Mouse (Mus musculus): ENCODE results near the gene Olfr1438-ps1. TPM values are rescaled to one million over a fixed set of nuclear protein-coding genes. Genes with fewer than 3 reads are reported as not detected.
"Not testable (repeated sequence)": the region's sequence is repeated elsewhere in the genome, so short reads cannot be mapped to it uniquely, and the experiment has no call there.

Gene Olfr1438-ps1
- polyA plus RNA-seq (2012) = not detected in 2 replicates

DNA sequence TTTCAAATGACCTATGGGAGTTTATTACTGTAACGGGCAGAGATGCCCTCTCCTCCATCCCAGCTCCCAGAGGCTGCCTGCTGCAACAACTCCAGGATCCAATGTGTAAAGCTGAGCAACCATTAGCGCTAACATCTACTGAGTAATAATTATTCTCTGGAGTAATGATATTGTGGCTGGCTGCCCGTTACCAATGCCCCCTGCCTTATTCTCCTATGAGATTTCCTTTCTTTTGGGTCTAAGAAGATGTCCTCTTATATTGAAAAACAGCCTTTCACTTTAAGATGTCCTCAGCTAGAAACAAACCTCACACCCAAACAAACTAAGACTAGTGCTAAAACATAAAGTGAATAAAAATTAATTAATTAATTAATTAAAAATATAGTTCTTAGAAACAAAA lies at the start of gene Olfr1438-ps1:
Gene Olfr1438-ps1, minus strand, starts transcription at position 101 of the 400 bp plus-strand sequence.
- H3K9me3 ChIP-seq (ENCODE audit: control insufficient read depth, low read length) = no peaks in the 10 kb centered on the region
- TF ChIP-seq GATA1 (IDR thresholded peaks at IDR 0.05; ENCODE audit: low read length) (no peak), TAL1 (IDR thresholded peaks at IDR 0.05; ENCODE audit: low read length) (no peak)
- no peaks in the 10 kb centered on the region for H3K27me3 ChIP-seq (ENCODE audit: control insufficient read depth)
- H3K4me1 ChIP-seq (ENCODE audit: control insufficient read depth) = no peaks in the 10 kb centered on the region
- no peak within 1 kb of the TSS for H3K4me3 ChIP-seq (replicated peaks)
- no peaks in the 10 kb centered on the region for H3K36me3 ChIP-seq (ENCODE audit: control insufficient read depth)

DNA sequence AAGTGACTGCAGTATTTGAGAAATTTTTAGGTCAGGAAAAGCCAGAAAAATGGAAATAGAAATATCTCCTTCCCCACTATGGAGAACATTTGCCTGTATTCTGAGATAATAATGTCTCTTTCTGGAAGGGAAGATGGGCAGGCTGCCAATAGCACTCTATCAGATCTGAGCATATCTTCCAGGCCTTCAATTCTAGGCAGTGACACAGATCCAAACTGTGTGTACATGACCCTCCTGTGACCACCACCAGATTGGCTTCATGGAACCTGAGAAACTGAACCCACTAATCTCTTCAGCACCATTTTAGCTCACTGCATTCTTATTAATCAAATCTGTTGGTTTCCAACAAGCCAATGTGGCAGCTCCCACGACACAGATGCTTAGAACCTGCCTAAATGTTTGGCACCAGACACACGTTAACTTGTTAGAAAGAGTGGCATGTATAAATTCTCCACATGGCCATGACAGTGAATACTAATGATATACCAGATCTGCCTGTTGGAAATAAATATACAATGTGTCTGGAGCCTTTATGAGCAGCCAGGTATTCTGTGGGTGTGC lies 38.8 kb upstream of the Olfr1438-ps1 start:
- H3K4me3 ChIP-seq (replicated peaks) = no peak overlapping the region
- no peaks in the 10 kb centered on the region for H3K36me3 ChIP-seq (ENCODE audit: control insufficient read depth)
- no peaks in the 10 kb centered on the region for H3K9me3 ChIP-seq (ENCODE audit: control insufficient read depth, low read length)
- TF ChIP-seq TAL1 (IDR thresholded peaks at IDR 0.05; ENCODE audit: low read length) = no peak
- no peak for TF ChIP-seq GATA1 (IDR thresholded peaks at IDR 0.05; ENCODE audit: low read length)
- no peaks in the 10 kb centered on the region for H3K27me3 ChIP-seq (ENCODE audit: control insufficient read depth)
- no peaks in the 10 kb centered on the region for H3K4me1 ChIP-seq (ENCODE audit: control insufficient read depth)

DNA sequence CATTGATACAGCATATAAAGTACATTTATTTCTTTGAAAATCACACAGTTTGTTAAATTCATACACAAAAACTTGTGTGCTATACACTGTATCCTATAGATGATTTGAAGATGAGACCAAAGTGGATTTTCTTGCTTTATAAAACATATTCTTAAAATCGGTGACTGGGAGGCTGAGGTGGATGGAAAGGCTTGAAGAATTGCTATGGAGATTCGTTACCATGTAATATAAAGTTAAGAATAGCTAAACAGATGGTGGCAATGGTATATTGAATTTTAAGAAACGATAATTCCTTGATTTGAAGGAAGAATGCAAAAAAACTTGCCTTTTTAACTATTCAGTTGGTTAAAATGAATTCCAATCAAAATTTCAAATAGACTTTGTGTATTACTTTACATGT lies 37.3 kb upstream of the Olfr1438-ps1 start:
- TF ChIP-seq TAL1 (IDR thresholded peaks at IDR 0.05; ENCODE audit: low read length) (no peak), GATA1 (IDR thresholded peaks at IDR 0.05; ENCODE audit: low read length) (no peak)

DNA sequence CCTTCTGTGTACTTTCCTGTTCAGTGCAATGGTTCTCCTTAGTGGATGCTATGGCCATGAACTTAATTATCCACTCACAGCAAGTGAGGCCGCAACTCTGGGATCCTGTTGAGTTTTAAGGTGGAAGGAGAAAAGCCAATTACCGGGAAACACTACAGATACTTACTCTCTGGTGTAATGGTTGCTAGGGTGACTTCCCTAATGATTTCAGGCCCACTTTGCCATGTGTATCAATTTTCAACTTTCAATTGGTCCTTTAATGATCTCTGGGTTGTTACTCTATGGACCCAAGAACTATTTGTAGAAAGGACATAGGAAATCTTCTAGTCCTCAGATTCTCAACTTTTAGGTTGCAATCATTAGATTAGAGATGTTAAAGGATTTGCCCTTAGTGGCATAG lies 10.7 kb downstream of the Olfr1438-ps1 start, which contains the start of gene Olfr1437:
Gene Olfr1437, minus strand, starts transcription at position 101 of the 400 bp plus-strand sequence.
- Histone ChIP-seq H3K36me3 (ENCODE audit: control insufficient read depth) (no peaks in the 10 kb centered on the region), H3K4me3 (replicated peaks) (no peak within 1 kb of the TSS), H3K4me1 (ENCODE audit: control insufficient read depth) (no peaks in the 10 kb centered on the region), H3K9me3 (ENCODE audit: control insufficient read depth, low read length) (no peaks in the 10 kb centered on the region), H3K27me3 (ENCODE audit: control insufficient read depth) (no peaks in the 10 kb centered on the region)
- TF ChIP-seq GATA1 (IDR thresholded peaks at IDR 0.05; ENCODE audit: low read length) = no peak
- TF ChIP-seq TAL1 (IDR thresholded peaks at IDR 0.05; ENCODE audit: low read length) = no peak

More for the DNA sequence above, 37.3 kb upstream of the Olfr1438-ps1 start:
- Histone ChIP-seq H3K9me3 (ENCODE audit: control insufficient read depth, low read length) (no peaks in the 10 kb centered on the region), H3K4me3 (replicated peaks) (no peak overlapping the region), H3K27me3 (ENCODE audit: control insufficient read depth) (no peaks in the 10 kb centered on the region), H3K36me3 (ENCODE audit: control insufficient read depth) (no peaks in the 10 kb centered on the region), H3K4me1 (ENCODE audit: control insufficient read depth) (no peaks in the 10 kb centered on the region)

DNA sequence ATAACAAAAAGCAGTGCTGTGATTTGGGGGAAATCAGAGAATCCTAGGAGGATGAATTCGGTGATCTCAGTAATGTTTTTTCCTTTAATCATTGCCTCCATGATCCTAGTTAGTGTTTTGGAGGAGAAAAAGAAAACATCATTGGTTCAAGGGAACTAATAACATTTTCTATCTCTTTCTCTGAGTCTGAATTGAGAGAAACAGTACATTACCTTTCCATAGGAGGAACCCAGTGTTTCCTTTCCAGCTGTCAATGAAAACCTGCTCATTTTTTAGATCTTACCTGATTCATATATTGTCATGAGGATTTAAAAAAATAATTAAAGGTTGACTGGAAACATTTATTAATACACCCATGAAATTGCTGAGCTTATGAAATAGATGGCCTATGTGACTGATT lies 36.7 kb downstream of the Olfr1438-ps1 start, which contains the start of gene Olfr1436:
Gene Olfr1436, minus strand, starts transcription at position 101 of the 400 bp plus-strand sequence.
- not testable (repeated sequence) for H3K4me1 ChIP-seq (ENCODE audit: control insufficient read depth); H3K36me3 ChIP-seq (ENCODE audit: control insufficient read depth)

DNA sequence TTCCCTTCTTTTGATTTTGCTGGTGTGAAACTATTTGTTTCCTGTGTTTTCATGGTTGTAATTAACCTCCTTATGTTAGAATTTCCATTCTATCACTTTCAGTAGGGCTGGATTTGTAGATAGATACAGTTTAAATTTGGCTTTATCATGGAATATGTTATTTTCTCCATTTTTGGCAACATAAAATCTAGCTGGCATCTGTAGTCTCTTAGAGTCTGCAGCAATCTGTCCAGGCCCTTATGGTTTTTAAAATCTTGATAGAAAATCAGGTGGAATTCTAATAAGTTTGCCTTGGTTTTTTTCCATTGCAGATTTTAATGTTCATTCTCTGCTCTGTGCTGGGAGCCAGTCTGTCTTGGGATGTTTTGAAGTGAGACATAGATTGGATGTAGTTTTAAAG lies 42.7 kb downstream of the Olfr1438-ps1 start:
- no peaks in the 10 kb centered on the region for H3K4me1 ChIP-seq (ENCODE audit: control insufficient read depth)
- H3K27me3 ChIP-seq (ENCODE audit: control insufficient read depth) = no peaks in the 10 kb centered on the region
- TF ChIP-seq TAL1 (IDR thresholded peaks at IDR 0.05; ENCODE audit: low read length) = no peak
- no peak for TF ChIP-seq GATA1 (IDR thresholded peaks at IDR 0.05; ENCODE audit: low read length)
- H3K4me3 ChIP-seq (replicated peaks) = no peak overlapping the region
- no peaks in the 10 kb centered on the region for H3K9me3 ChIP-seq (ENCODE audit: control insufficient read depth, low read length)
- H3K36me3 ChIP-seq (ENCODE audit: control insufficient read depth) = no peaks in the 10 kb centered on the region

More for the DNA sequence above, 36.7 kb downstream of the Olfr1438-ps1 start, which contains the start of gene Olfr1436:
- H3K27me3 ChIP-seq (ENCODE audit: control insufficient read depth); H3K4me3 ChIP-seq (replicated peaks); H3K9me3 ChIP-seq (ENCODE audit: control insufficient read depth, low read length): not testable (repeated sequence)

DNA sequence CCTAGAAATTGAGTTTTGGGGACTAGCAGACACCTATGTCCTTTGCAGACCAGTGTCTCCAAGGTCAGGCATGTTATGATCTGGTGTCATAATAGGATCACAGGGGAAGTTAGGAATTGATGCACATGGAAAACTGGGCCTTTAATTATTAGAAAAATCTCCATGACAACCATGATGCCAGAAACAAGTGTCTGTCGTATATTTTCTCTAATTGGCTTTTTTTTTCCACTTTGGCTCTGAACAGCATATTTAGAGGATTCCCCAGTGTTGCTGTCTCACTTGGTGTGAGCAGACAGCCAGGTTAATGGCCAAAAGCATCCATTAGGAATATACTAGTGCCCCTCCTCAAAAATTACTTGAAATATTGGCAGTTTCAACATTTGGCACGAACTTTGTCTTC lies 56.2 kb downstream of the Olfr1438-ps1 start, which contains the start of gene Olfr1434:
Gene Olfr1434, plus strand, starts transcription at position 301 of the 400 bp plus-strand sequence.
- TF ChIP-seq TAL1 (IDR thresholded peaks at IDR 0.05; ENCODE audit: low read length) = no peak
- no peak for TF ChIP-seq GATA1 (IDR thresholded peaks at IDR 0.05; ENCODE audit: low read length)
- Histone ChIP-seq H3K4me3 (replicated peaks) (no peak within 1 kb of the TSS), H3K36me3 (ENCODE audit: control insufficient read depth) (no peaks in the 10 kb centered on the region), H3K4me1 (ENCODE audit: control insufficient read depth) (no peaks in the 10 kb centered on the region), H3K27me3 (ENCODE audit: control insufficient read depth) (no peaks in the 10 kb centered on the region), H3K9me3 (ENCODE audit: control insufficient read depth, low read length) (no peaks in the 10 kb centered on the region)

Other genes with a start within 250 kb of the Olfr1438-ps1 start
- not detected in 2 replicates for gene Olfr1426, start 243.9 kb downstream of the Olfr1438-ps1 start, polyA plus RNA-seq (2012)
- gene Olfr1427, start 232.6 kb downstream of the Olfr1438-ps1 start, polyA plus RNA-seq (2012) = not detected in 2 replicates
- not detected in 2 replicates for gene Olfr1428, start 220.0 kb downstream of the Olfr1438-ps1 start, polyA plus RNA-seq (2012)
- gene Olfr76, start 212.7 kb downstream of the Olfr1438-ps1 start, polyA plus RNA-seq (2012) = not detected in 2 replicates
- gene Olfr1555-ps1, start 165.8 kb downstream of the Olfr1438-ps1 start, polyA plus RNA-seq (2012) = not detected in 2 replicates
- not detected in 2 replicates for gene Olfr1431, start 135.3 kb downstream of the Olfr1438-ps1 start, polyA plus RNA-seq (2012)
- not detected in 2 replicates for gene Olfr1432, start 103.3 kb downstream of the Olfr1438-ps1 start, polyA plus RNA-seq (2012)
- gene Olfr262, start 94.3 kb downstream of the Olfr1438-ps1 start, polyA plus RNA-seq (2012) = not detected in 2 replicates
- not detected in 2 replicates for gene Olfr235, start 74.9 kb downstream of the Olfr1438-ps1 start, polyA plus RNA-seq (2012)
- not detected in 2 replicates for gene Olfr1434, start 56.1 kb downstream of the Olfr1438-ps1 start, polyA plus RNA-seq (2012)
- not detected in 2 replicates for gene Olfr1436, start 36.8 kb downstream of the Olfr1438-ps1 start, polyA plus RNA-seq (2012)
- not detected in 2 replicates for gene Olfr1437, start 10.8 kb downstream of the Olfr1438-ps1 start, polyA plus RNA-seq (2012)
- gene Olfr1440, start 51.4 kb upstream of the Olfr1438-ps1 start, polyA plus RNA-seq (2012) = not detected in 2 replicates
- gene Olfr1441, start 81.5 kb upstream of the Olfr1438-ps1 start, polyA plus RNA-seq (2012) = 0.02 TPM in 1 of 2 replicates, not detected in the other
- gene Pfpl, start 92.0 kb upstream of the Olfr1438-ps1 start, polyA plus RNA-seq (2012) = 0.02 TPM in 1 of 2 replicates, not detected in the other
- gene Mpeg1, start 124.9 kb upstream of the Olfr1438-ps1 start, polyA plus RNA-seq (2012) = 0.02 and 0.03 TPM in 2 replicates
- 0.01 TPM in 2 replicates for gene Dtx4, start 165.5 kb upstream of the Olfr1438-ps1 start, polyA plus RNA-seq (2012)
- 0.54 and 0.64 TPM in 2 replicates for gene Fam111a, start 209.8 kb upstream of the Olfr1438-ps1 start, polyA plus RNA-seq (2012)

Measured in erythroblast, embryonic 14.5 days (primary cell).